In genomic region chr7:45124224-45125143, GRCm38 (mm10) we compare ENCODE assay signal across 8 mouse cellular contexts. TPM values are rescaled to one million over a fixed set of nuclear protein-coding genes. Genes with fewer than 3 reads are reported as not detected.
DNase-seq lines count a peak whose midpoint lies in the region; ATAC-seq lines count a peak whose summit lies in the region.

Gene Rps11, minus strand, starts transcription at chr7:45124439.

- peak; percentile 77 for ATAC-seq in erythroblast, adult 5-6 weeks (replicated peaks; ENCODE audit: low FRiP score, poor library complexity, severe bottlenecking)
- peak; percentile 84 for ATAC-seq in kidney, embryonic 15.5 days (replicated peaks; ENCODE audit: low FRiP score)
- ATAC-seq in monocyte, adult 5-6 weeks (replicated peaks; ENCODE audit: insufficient number of reproducible peaks, low FRiP score, low TSS enrichment, poor library complexity, severe bottlenecking): peak; percentile 81

- no peaks in the 10 kb centered on the region for H3K27me3 ChIP-seq in heart, embryonic 10.5 days (ENCODE audit: insufficient read depth, poor library complexity, severe bottlenecking)
- H3K27me3 ChIP-seq in kidney, embryonic 15.5 days: no peaks in the 10 kb centered on the region

- 1% methylated on average over 59 of the region's 59 CpGs for WGBS in heart, embryonic 10.5 days
- under 1% methylated on average over 59 of the region's 59 CpGs for WGBS in kidney, embryonic 15.5 days

- peaks cover 47% of the 10 kb centered on the region for H3K4me1 ChIP-seq in heart, embryonic 10.5 days
- peaks cover 58% of the 10 kb centered on the region for H3K4me1 ChIP-seq in kidney, embryonic 15.5 days

- peak within 1 kb of the TSS; percentile 96 for H3K27ac ChIP-seq in heart, embryonic 10.5 days
- peak within 1 kb of the TSS; percentile 94 for H3K27ac ChIP-seq in kidney, embryonic 15.5 days

- peaks cover 68% of the 10 kb centered on the region for H3K36me3 ChIP-seq in heart, embryonic 10.5 days
- H3K36me3 ChIP-seq in kidney, embryonic 15.5 days: peaks cover 66% of the 10 kb centered on the region

- H3K9ac ChIP-seq in kidney, embryonic 15.5 days: peak within 1 kb of the TSS; percentile 98

- DNase-seq in B cell, adult 2 months: peak; percentile 98
- DNase-seq in brain, adult 2 months (ENCODE audit: low read depth, low spot score): peak; percentile 100
- peak; percentile 100 for DNase-seq in heart, embryonic 10.5 days (ENCODE audit: low spot score)
- DNase-seq in liver: peak; percentile 99
- peak; percentile 97 to 98 for DNase-seq in spleen, postnatal 4 days (ENCODE audit: low spot score in 2 of 2)

- no peaks in the 10 kb centered on the region for H3K9me3 ChIP-seq in heart, embryonic 10.5 days
- H3K9me3 ChIP-seq in kidney, embryonic 15.5 days (replicated peaks): no peaks in the 10 kb centered on the region

- peak within 1 kb of the TSS; percentile 69 for H3K4me2 ChIP-seq in kidney, embryonic 15.5 days

- peak within 1 kb of the TSS; percentile 97 for H3K4me3 ChIP-seq in heart, embryonic 10.5 days
- peak within 1 kb of the TSS; percentile 90 for H3K4me3 ChIP-seq in kidney, embryonic 15.5 days (replicated peaks)

RNA-seq across cellular contexts. Expression of gene Rps11, which starts in this region (rescaled TPM):
- total RNA-seq in erythroblast, adult 5-6 weeks (2015; ENCODE audit: low replicate concordance): 604 and 677 TPM in 2 replicates
- 233 and 238 TPM in 2 replicates for total RNA-seq in erythroblast, adult 5-6 weeks (2017; ENCODE audit: low replicate concordance)
- polyA plus RNA-seq in heart, embryonic 10.5 days (2016; fragmentation: Nextera tagmentation; extraction: Ambion mirVana): 1,266 and 1,534 TPM in 2 replicates
- 1,536 and 1,655 TPM in 2 replicates for polyA plus RNA-seq in kidney, embryonic 15.5 days (2015; fragmentation: Nextera tagmentation; extraction: Ambion mirVana)
- total RNA-seq in monocyte, adult 5-6 weeks (2017): 1,164 to 1,516 TPM (median 1,507 TPM) in 3 replicates

Comparison
In these comparisons a context has a peak if more than half of its experiments do, and no peak if none do; other contexts are left out.
1. Peak in every context shown above with its lines: DNase-seq, ATAC-seq, H3K4me3 ChIP-seq and H3K27ac ChIP-seq.